Mouse (Mus musculus): Measurements from ENCODE around the gene Ermard.

Ermard gene

GRCm38 (mm10) chr17:15129630-15130287 is 88.8 kb downstream of the Ermard start:
- DNase-seq = no peak

GRCm38 (mm10) chr17:15130288-15130656 is 89.3 kb downstream of the Ermard start:
- DNase-seq = no peak

GRCm38 (mm10) chr17:15134905-15135669 is 94.1 kb downstream of the Ermard start:
- DNase-seq = peak; percentile 26 to 31

GRCm38 (mm10) chr17:15137443-15137842 is 96.4 kb downstream of the Ermard start:
- peak; percentile 33 to 47 for DNase-seq
